Mouse (Mus musculus) neutrophil, adult 5-6 weeks (primary cell): ENCODE measurements around the gene Aox3. TPM values are rescaled to one million over a fixed set of nuclear protein-coding genes. Genes with fewer than 3 reads are reported as not detected.

Source experiments
- ATAC-seq: fragments of 151-379, 151-347 bp; 2 replicates; pipeline ENCODE4 v1.8.0; 2017; ENCODE audit warnings: mild to moderate bottlenecking, moderate TSS enrichment; ENCODE audit not compliant: insufficient number of reproducible peaks, poor library complexity, low FRiP score, severe bottlenecking; ENCODE audit errors: extremely low read depth
- total RNA-seq: library from RNA; stranded (forward); fragments of 200-1000 nt; gene quantifications from 2 replicates; pipeline ENCODE4 v1.2.3, GENCODE M21; 2017

Gene Aox3
- total RNA-seq = 0.61 TPM in 1 of 2 replicates, not detected in the other

DNA sequence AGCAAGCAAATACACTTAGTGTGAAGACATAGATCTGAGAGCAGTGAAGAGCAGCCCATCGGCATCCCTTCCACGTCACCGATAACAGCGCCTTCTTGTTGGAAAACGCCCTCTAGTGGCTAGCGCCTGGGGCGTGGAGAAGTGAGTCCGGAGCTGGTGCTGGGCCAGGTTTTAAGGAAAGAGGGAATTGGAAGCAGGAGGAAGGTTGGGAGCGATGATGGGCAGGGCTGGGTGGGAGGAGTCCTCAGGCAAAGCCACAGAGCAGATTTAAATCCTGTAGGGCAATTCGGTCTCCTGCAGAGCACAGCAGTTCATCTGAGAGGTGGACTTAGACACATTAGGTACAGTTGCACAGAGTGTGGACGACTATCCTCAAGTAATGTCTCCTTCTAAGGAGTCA is at the start of gene Aox3:
Aox3 (plus strand) TSS at position 251 of the 400 bp plus-strand sequence.
- ATAC-seq = no peak

DNA sequence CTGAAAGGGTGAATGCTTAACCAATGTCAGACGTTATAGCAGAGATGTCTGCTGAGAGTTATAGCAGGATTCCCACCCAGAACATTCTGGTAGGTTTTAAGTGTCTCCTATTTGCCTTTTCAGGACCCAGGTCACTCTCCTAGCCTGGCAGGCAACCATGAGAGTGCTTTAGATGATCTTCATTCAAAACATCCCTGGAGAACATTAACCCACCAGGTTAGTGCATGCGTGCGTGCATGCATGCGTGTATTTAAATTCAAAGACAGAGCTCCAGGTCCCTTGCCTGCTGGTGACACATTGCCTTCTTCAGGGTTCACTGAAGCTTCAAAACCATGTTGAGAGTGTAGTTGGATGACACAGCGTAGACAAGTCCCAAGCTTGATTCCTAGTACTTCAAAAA is 47.8 kb upstream of the Aox3 start:
- no peak for ATAC-seq

DNA sequence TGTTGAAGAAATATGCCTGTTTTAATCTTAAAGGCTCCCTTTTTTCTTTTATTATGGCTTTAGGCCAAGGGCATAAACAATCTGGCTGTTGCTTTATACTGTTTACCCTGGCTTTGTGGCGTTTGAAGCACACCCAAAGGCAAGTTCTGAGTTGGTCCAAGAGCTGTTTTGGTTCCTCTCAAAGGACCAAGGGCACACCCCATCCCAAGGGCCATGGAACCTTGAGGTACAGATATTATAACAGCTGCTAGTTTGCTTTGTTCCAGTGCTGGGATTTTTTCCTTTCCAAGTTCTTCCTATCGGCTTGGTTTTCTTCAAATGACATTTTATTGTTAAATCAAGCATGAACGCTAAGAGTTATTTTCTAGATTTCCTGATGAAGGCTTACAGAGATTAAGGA is 47.3 kb upstream of the Aox3 start:
- no peak for ATAC-seq

DNA sequence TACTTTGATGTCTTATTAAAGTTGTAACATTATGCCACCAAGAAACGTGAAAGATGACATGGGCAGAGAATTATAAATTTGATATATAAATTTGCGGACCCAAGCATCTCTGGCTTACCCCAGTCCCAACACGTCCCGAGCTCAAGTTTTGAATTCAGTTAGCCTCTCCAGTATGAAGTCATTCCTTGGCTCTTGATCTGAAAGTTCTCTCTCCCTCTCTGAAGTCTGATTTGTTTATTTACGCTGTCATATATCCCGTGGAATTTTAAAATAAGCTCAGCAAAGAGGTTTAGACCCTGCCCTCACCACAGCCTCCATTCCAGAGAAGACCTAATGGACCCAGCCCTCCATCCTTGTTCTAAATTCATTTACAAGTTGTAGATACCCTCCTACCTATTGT is 43.7 kb upstream of the Aox3 start:
- no peak for ATAC-seq

DNA sequence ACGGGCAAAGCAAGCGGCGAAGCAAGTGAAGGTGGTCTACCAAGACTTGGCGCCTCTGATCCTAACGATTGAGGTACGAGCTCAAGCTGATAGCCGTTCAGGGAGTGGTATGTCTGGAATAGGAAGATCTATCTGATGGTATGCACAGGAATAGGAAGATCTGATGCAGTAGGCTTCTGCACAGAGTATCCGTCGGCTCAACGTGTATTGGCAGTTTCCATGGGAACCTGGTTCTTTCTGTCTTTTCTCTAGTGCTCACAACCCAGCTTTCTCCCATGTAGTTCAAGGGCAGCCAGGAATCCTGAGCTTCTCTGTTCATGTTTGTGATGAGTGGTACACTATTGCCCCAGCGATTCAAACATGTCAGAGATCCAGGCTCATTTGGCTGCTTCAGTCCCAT is 42.8 kb upstream of the Aox3 start:
- no peak for ATAC-seq

DNA sequence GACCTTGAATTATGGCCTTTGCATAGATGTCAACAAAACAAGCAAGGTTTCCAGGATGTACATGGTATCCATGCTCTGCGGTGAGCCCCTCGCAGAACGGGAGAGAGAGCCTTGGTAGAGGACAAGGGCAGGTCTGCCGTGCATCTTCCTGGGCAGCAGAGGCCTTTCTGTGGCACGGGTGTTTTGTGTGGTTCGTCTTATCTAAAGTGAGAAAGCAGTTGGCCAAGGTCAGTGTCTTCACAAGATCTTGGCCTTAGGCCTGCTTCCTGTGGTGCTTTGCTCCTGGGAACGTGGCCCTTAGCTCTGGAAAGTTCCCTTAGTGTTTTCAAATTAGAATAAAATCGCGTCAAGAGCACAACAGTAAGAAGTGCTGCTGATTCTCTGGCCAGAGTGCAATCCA is 41.9 kb upstream of the Aox3 start:
- no peak for ATAC-seq

DNA sequence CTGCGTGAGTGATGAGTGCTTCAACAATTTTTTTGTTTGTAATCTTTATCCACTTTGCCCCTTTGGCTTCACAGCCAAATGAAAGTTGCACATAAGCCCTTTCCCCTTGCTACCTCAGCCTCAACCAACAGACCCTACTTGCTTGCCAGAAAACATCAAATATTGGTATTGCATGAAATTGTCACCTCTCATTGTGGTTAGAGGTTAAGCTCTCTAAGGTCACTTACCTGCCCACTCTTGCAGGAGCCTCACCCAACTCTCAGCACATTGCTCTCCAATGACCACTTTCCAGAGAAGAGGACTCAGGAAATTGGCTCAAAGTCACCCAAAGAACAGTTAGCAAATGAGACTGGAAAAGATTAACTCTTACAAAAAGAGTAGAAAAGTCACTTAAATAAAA is 41.4 kb upstream of the Aox3 start:
- ATAC-seq = no peak

DNA sequence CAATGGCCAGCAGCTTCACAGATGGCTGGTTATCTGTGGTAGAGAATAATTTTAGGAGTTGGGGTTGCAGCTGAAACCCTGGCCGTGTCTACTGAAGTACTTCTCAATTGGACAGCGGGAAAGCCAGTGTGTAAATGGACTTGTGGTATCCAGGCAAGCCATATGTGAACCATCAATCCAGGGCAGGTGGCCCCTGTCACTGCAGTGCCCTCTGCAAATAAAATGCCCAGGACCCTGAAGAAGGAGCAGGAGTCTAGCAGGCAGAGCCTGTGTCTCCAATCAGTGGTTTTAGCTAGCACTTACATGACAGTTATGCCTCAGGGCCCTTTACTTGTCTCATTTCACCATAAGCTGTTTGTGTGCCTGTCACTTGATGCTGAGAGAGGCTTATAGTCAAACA is 40.5 kb upstream of the Aox3 start:
- ATAC-seq = no peak

DNA sequence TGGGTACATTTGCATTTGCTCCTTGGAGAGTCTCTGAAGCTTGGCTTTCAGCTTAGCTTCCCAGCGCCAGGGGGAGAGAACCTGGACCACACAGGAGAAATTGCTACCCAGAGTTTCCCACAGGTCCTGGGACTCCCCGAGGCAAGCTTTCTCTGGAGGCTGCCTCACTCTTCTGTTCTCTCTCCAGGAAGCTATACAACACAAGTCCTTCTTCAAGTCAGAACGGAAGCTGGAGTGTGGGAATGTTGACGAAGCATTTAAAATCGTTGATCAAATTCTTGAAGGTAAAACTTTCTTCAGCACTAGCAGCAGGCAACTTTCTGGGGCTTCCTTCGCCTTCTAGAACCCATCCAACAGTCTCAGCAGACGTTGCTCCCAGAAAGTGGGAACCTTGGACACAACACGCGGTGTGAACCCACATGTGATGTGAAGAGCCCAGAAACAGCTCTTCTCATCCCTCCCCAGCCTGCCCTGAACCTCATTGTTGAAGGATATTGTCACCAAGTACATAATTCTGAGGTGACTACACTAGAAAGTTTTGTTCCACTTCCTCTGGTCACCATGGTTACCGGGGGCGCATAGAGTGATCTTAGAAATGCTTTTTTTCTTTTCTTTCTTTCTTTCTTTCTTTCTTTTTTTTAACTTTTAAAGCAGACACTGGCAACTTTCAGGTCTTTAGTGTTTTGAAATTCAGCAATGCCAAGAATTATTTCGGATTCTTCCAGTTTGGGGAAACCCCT is 39.8 kb upstream of the Aox3 start:
- ATAC-seq = no peak

DNA sequence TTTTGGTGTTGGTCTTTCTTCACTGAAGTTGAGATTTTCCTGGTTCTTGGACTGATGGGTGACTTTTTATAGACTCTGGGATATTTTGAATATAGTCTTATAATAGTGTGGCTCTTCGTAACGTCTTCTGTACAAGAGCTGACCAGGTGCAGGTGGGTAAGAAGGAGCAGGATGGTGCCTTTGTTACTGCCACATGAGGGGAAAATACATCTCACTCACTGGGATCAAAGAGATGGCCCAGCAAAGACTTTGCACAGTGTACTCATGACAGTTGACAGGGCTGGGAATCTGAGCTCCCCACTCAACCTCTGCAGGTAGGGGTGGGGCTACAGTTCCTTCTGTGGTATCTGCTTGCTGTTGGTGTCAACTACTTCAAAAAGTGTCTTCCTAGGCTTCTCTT is 38.7 kb upstream of the Aox3 start:
- no peak for ATAC-seq

DNA sequence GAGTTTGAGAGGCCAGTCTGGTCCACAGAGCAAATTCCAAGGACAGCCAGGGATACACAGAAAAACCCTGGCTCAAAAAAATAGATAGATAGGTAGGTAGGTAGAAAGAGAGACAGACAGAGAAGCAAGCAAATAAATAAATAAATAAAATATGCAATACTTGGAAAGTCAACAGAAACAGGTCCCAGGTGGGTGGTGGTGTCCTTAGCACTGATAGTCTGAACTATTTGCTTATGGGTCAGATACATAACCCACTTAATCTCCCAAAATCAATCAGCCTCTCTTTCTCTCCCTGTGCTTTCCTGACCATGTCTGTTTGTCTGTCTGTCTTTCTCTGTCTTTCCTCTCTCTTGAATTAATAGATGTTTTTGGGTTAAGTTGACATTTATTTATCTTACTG is 35.0 kb upstream of the Aox3 start:
- ATAC-seq = no peak

DNA sequence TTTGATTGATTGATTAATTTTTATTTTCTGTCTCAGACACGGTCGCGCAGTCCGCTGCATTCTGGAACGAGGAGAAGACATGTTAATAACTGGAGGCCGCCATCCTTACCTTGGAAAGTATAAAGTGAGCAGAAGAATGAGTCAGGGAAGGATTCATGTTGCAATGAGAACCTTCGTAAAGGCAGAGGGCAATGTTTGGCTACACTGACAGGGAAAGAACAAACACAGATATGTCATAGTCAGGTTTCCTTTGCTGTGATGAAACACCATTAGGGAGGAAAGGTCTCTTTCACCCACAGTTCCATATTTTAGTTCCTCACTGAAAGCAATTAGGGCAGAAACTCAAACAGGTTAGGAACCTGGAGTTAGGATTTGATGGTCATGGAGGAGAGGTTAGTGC is 34.5 kb upstream of the Aox3 start:
- no peak for ATAC-seq

DNA sequence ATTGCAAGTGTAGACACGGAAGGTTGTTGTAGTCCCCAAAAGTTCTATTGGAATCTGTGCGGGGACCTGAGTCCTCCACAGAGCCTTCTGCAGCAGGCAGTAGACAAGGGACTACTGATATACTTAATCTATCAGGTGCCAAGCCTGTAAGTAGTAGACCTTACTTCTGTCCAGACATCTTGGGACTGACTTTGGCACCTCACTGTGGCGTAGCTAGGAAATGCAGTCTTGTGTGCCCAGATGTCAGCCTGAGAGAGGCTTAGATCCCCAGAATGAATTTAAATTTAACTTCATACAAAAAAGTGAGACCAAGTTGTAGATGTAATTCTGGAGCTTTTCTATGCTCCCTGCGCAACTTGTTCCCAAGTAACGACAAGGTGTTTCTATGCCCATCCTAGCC is 33.2 kb upstream of the Aox3 start:
- ATAC-seq = no peak

DNA sequence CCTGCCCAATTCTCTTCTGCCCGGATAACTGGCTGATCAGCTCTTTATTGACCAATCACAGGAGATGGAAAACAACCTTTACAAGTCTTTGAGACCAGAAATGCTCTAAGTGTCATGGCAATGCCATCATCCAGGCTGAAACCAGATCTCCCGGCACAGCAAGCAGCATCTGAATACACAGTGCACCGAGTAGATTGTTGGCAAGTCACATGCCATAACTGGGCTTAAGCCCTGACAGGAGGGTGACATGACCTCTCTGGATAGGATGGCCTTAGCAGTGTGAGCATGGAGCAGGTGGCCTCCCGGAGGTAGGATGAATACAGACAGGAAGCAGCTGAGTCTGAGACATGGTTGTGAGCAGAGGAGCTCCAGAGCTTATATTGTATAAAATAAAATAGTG is 32.5 kb upstream of the Aox3 start:
- no peak for ATAC-seq

DNA sequence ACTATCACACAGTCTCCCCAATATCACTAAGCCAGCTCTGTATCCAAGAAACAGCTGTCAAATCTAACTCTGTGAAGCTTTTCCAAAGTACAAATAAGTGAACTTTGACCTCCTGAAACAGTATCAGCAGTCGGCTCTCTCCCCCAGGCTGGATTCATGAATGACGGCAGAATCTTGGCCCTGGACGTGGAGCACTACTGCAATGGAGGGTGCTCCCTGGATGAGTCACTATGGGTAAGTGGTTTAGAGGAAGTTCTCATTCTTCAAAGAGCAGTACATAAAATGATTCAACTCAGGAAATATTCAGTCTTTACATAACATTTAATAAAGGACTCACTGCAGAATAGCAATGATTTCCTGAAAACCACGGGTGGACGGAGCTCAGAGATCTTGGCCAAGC is 31.6 kb upstream of the Aox3 start:
- ATAC-seq = no peak

DNA sequence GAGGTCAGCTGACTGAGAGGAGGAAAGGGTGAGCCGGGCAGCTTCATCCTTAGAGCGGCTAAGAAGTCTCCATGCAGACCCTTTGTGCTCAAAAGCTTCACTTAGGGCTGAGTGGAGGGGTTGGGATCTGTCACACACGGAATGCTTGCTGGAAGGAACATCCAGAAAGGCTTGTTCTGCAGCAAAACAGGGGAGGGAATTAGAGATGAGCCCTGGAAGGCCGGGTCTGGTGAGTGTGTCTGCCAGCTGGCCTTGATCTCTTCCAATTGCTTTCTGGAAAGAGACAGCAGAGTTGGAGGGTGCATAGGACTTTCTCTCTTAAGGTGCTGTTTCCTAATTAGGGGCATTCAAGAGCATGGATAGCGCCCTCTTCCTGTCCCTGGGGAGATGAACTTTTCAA is 23.6 kb upstream of the Aox3 start:
- no peak for ATAC-seq

DNA sequence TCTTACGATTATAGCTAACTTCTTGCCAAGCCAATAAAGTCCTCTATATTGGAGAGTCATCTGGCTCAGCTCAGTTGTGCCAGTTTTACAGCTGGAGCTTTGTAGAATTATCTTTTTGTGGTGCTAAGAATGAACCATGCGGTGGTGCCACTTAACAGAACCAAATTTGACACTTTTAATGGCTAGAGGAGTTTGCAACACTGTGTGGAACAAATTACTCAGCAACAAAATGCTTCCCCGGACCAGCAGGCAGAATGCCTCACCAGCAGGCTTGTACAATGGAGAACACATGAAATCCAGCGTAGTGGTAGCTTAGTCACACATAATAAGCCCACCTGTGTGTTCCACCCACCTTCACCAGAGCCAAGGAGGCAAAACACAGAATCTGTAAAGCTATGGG is 22.7 kb upstream of the Aox3 start:
- ATAC-seq = no peak

DNA sequence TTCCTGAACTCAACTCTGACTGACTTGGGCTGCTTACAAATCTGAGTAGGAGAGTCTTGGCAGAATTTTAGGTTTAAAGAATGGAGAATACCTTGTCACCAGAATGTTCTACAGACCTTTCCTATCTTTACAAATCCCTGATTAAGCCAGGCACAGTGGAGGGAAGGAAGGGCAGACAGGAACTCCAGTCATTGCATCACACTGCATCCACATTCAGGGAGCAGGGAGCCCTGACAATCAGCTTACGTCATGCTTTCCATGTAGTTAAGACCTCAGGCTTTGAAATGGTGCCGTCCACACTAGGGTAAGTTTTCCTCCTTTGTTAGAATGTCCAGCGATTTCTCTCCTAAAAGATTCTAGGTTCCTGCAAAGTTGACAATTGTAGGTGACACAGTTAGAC is 21.7 kb upstream of the Aox3 start:
- no peak for ATAC-seq

DNA sequence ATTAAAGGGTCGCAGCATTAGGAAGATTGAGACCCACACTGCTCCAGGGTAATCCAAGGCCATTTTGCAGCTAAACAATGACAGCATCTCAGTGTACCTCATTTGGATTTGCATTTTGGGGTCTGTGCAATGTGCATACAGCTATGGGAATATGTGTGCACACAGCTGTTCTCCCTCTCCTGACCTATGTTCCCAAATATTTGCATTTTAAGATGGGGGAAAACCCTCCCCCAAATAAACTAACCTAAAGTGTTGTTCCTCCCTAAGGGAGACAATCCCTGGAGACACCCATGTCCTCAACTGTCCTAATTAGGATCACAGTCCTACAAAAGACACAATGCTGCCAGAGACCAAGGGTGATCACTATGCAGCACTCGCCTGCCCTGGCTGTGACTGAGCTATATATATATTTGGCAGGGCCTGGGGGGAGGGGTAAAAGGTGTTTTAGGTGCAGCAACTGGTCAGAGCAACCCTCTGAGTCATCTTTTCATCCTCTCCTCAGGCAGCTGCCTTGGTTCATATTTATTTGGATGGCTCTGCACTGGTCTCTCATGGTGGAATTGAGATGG is 20.9 kb upstream of the Aox3 start:
- no peak for ATAC-seq

DNA sequence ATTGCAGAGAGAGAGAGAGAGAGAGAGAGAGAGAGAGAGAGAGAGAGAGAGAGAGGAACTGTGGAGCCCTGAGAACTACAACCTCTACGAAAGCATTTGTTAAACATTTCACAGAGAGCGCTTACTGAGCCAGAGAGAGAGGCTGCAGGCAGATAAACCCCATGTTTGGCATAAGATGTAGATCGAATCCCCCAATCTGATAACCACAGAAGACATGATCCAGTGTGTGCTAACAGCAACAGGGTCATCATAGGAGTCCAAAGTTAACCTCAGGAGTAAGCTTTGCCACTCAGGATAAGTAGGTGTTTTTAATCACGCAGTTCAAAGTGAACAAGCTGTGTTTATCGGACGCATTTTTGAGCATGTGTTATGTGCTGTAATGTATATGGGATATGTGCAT is 15.6 kb upstream of the Aox3 start:
- no peak for ATAC-seq

DNA sequence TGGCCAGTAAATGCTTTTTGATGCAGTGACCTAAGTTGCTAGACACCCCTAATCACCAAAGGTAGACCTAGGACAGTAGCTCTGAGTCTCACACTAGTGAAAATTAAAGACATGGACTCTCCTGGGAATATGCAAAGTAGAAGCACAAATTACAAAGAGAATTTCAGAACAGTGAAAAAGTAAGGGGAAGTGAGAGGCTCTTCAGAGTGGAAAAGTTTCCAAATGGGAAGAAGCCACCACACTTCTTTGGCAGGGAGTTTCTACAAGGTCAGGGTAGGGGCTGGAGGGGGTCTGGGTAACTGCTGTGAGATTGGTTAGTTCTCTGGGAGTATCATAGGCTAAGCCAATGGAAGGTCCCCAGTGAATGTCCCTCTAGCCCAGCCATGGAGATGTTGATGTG is 13.8 kb upstream of the Aox3 start:
- ATAC-seq = no peak
